Mouse (Mus musculus) Patski (cell line): ENCODE data around the gene Cul4a. TPM values are rescaled to one million over a fixed set of nuclear protein-coding genes. Genes with fewer than 3 reads are reported as not detected.
"Not testable (repeated sequence)": the region's sequence is repeated elsewhere in the genome, so short reads cannot be mapped to it uniquely, and the experiment has no call there.

Experiments used
- ATAC-seq: fragments of 100-300 bp; one replicate; pipeline ENCODE4 v1.8.0; 2021
- CTCF ChIA-PET: fragments of 350-600 bp; sonication (Branson Sonifier 250); formaldehyde crosslinking; loops from one replicate; lab custom pipeline; 2022; ENCODE audit warnings: inconsistent platforms; lab: Charles Lee
- POLR2A ChIA-PET: fragments of 350-600 bp; sonication (Branson Sonifier 250); formaldehyde crosslinking; loops from one replicate; lab custom pipeline; 2022; ENCODE audit warnings: antibody characterized with exemption, inconsistent platforms; lab: Charles Lee
- DNase-seq: peaks from one replicate; pipeline ENCODE4 v3.0.0-alpha.2; 2011; ENCODE audit warnings: low read depth, low spot score
- H3K27me3 ChIP-seq: fragments of 371-371 bp; one replicate; pipeline ENCODE4 v1.5.1; 2021
- CTCF ChIP-seq: fragments of 100-300 bp; IDR thresholded peaks from one replicate; pipeline ENCODE4 v1.5.1; 2021
- in situ Hi-C: fragments of 300-500 bp; cut with MboI; formaldehyde crosslinking; loops from 3 replicates; pipeline ENCODE4 v1.11.1; 2018; ENCODE audit warnings: low pct_unique_long_range_greater_than_20kb, mixed read lengths
- polyA plus RNA-seq: library from polyadenylated mRNA; unstranded; gene quantifications from one replicate; pipeline ENCODE4 v1.2.3, GENCODE M21; 2021

Gene Cul4a
- polyA plus RNA-seq, 1 experiment from 2014 or later = 112 TPM

DNA sequence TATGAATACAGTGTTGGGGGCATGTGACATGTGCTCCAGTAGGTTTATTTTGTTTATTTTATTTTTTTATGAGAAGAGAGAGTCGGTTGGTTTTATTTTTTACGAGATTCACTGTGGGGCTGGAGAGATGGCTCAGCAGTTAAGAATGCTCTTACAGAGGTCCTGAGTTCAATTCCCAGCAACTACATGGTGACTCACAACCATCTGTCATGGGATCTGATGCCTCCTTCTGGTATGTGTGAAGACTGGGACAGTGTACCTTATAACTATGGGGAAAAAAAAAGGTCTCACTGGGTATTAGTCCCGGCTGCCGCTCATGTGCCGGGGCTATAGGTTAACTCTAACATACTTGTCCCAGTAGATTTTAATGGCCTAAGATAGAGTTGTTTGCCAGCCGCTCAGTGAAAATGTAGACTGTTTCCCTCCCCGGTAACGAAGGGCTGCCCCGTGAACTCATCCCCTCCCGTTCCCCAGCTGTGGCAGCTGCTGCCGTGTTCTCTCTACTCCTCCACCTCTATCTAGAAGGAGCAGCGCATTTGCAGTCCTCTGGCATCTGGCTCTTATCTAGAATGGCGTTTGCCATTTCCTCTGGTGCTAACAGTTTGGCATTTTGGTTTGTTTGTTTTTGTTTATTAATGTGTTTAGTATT lies 2.7 kb downstream of the Cul4a start:
- TF ChIP-seq CTCF = no peak
- ChIA-PET POLR2A (no interaction called here), CTCF (no interaction called here)
- H3K27me3 ChIP-seq = no peaks in the 10 kb centered on the region
- DNase-seq (no peak), ATAC-seq (no peak)
- in situ Hi-C loops = loop anchor here (10.0 kb wide), 1 partner anchor 123 kb away; no protein-coding TSS in a partner anchor

DNA sequence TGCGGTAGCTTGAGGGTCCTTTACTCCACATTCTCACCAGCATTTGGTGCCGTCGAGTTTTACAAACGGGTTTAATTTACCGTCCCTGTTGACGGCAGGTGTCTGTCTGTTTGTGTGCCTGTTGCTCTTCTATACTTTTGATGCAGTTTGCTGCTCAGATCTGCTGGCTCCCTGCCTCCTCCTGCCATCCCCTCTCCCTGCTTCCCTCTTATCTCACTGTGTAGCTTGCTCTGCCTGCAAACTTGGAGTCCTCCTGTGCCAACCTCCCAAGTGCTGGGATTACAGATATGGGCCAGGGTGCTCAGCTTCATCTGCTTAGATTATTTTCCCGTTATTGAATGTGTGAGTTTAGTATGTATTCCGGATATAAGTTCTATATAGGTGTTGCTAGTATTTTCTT lies 3.5 kb downstream of the Cul4a start:
- DNase-seq (no peak), ATAC-seq (no peak)
- ChIA-PET POLR2A (interaction anchor here (1.4 kb wide), 1 partner anchor 13 kb away, joined by 5 read pairs; no protein-coding TSS in a partner anchor), CTCF (interaction anchor here (1.0 to 1.4 kb wide), 3 partner anchors 13 to 212 kb away, joined by 3 to 5 read pairs (median 5); no protein-coding TSS in a partner anchor)
- in situ Hi-C loops = loop anchor here (10.0 kb wide), 1 partner anchor 124 kb away; no protein-coding TSS in a partner anchor
- TF ChIP-seq CTCF = no peak
- H3K27me3 ChIP-seq = no peaks in the 10 kb centered on the region

DNA sequence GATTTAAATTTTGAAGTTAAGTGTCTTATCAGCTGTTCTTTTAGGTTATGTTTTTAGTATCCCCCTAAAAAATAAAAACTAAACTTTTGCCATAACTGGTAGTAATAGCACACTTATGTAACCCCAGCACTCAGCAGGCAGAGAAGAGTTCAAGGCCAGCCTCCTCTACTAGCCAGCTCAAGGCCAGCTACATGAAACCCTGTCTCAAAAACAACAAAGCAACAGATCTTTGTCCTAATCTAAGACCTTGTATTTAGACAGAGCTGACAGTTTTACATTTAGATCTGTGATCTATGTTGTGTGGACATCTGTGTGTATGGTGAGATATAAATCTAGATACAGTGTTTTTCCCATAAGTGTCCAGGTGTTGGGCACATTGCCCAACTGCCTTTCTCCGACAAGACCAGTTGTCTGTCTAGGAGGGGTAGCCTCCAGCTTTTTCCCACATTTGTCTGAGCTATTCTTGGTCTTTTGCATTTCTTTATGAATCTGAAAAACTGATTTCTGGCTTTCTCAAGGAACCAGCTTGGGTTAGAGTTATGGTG lies 4.1 kb downstream of the Cul4a start:
- TF ChIP-seq CTCF = no peak
- ATAC-seq (no peak), DNase-seq (no peak)
- ChIA-PET POLR2A (interaction anchor here (1.4 kb wide), 1 partner anchor 13 kb away, joined by 5 read pairs; no protein-coding TSS in a partner anchor), CTCF (interaction anchor here (1.0 to 1.4 kb wide), 3 partner anchors 12 to 213 kb away, joined by 3 to 5 read pairs (median 5); no protein-coding TSS in a partner anchor)
- in situ Hi-C loops = loop anchor here (10.0 kb wide), 1 partner anchor 125 kb away; no protein-coding TSS in a partner anchor
- no peaks in the 10 kb centered on the region for H3K27me3 ChIP-seq

DNA sequence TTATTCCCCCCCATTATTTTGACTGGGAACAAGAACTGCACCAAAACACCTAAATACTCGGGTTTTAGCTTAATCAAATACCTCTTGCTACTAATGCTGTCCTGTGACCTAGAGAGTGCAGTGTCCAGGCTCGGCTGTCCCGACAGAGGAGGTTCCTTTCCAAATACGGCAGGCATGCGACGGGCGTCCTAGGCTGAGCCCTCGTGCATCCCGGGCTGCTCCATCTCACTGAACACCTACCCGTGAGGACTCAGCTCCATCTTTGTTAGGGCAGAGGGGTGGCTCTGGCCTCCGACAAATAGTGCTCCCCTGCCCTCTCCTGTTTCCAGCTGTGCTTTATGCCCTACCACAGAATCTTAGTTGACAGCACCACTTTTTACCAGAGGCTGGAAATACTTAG lies 6.5 kb downstream of the Cul4a start:
- ChIA-PET POLR2A (interaction anchor here (1.2 kb wide), 1 partner anchor 10 kb away, joined by 4 read pairs; no protein-coding TSS in a partner anchor), CTCF (interaction anchor here (1.3 kb wide), 1 partner anchor 90 kb away, joined by 3 read pairs; no protein-coding TSS in a partner anchor)
- no peak for ATAC-seq
- no peaks in the 10 kb centered on the region for H3K27me3 ChIP-seq
- no peak for TF ChIP-seq CTCF
- DNase-seq = no peak
- in situ Hi-C loops = no loop called here

DNA sequence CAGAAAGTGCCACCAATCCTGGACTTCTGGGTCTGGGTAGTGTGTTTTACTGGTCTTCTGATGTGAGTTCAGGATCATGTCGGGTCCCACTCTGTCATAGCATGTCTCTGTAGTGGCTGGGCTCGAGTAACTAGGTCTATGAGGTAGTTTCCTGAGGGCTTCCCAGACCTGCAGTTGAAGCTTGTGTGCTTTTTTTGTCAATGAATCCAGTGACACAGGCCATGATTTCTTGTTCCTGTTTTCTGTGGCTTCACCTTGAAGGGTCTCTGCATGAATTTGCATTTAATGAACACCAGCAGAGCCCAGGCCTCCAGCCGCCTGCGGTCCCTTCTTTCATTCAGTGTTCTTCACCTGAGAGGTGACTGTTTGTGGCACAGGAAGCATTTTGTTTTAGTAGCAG lies 7.8 kb downstream of the Cul4a start:
- ChIA-PET CTCF (interaction anchor here (0.9 kb wide), 1 partner anchor 12 kb away, joined by 3 read pairs; no protein-coding TSS in a partner anchor), POLR2A (no interaction called here)
- in situ Hi-C loops = no loop called here
- no peaks in the 10 kb centered on the region for H3K27me3 ChIP-seq
- DNase-seq (no peak), ATAC-seq (no peak)
- TF ChIP-seq CTCF = no peak

DNA sequence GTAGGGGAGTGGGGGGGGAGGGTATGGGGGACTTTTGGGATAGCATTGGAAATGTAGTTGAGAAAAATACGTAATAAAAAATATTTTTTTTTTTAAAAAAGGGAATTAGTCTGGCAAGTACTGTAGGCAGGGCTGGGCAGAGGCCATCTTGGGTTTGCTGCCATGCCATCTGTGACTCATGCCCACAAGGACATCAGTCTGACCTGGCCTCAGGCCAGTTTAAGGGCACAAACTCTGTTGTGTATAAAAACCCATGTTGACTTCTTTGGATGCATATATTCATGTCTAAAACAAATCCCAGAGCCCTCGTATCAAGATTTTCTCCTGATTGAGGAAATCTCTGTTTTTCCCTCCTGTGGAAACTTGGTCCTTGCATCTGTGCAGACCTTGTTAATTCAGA lies 11.7 kb downstream of the Cul4a start:
- ATAC-seq (no peak), DNase-seq (no peak)
- POLR2A ChIA-PET = no interaction called here
- CTCF ChIA-PET = no interaction called here
- TF ChIP-seq CTCF = no peak
- no peaks in the 10 kb centered on the region for H3K27me3 ChIP-seq
- in situ Hi-C loops = no loop called here

DNA sequence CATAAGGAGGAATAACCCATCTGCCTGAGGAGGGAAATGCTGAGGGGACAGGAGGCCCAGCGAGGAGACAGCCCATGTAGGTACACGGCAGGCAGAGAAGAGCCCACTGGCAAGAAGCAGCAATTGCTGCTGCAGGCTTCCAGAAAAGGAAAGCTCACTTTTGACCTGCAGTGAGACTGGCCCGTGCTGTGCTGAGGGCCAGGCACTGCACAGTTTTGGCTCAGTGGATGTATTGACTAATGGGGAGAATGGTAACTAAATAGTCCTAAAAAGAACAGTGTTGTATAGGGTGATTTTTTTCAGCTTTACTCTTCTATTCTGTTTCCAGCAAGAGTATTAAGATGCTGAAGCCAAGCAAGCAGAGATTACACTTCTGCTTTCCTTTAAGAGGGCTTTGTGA lies 13.1 kb downstream of the Cul4a start:
- no peak for ATAC-seq
- H3K27me3 ChIP-seq = no peaks in the 10 kb centered on the region
- CTCF ChIA-PET = interaction anchor here (1.0 kb wide), 1 partner anchor 13 kb away, joined by 3 read pairs; no protein-coding TSS in a partner anchor
- in situ Hi-C loops = no loop called here
- TF ChIP-seq CTCF = no peak
- DNase-seq = no peak
- POLR2A ChIA-PET = no interaction called here

DNA sequence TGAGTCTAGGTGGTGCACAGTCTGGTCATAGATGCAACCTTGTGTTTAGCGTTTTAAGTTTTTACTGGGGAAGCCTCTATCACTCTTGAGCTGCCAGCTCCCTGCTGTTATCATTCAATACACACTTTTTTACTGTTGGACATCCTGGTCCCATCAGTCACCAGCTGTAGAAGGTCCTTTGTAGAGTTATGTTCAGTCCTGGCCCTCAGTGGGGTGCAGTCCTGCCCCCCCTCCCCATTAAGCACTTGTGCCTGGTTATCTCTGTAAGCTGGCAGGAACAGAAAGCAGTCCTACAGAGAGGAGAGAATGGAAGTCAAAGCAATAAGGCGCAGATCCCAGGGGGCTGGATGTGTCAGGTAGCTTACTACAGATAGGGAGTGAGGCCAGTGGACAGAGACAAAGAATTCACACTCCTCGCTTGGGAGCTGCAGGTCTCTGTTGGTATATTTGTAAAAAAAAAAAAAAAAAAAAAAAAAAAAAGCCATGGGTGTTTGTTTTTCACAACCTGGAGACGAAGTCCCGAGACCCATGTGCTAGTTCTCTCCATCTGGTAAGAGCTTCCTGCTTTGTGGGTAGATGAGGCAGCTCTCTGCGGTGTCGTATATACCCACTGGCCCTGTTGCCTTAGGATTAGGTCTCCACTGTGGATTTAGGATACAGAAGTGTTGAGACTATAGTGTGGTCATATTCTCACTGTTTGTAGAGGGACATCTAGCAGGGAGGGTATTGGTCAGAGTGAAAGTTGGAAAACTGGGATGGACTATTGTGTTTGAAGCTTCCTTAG lies 15.7 kb downstream of the Cul4a start:
- no peak for DNase-seq
- ChIA-PET POLR2A (interaction anchor here (0.7 to 1.5 kb wide), 3 partner anchors 9 to 430 kb away, joined by 3 to 13 read pairs (median 4); partner anchors contain the start of genes Cul4a and Pcid2), CTCF (interaction anchor here (0.9 to 1.4 kb wide), 3 partner anchors 9 to 12 kb away, joined by 3 to 5 read pairs (median 3); no protein-coding TSS in a partner anchor)
- no peak for ATAC-seq
- in situ Hi-C loops = no loop called here
- no peaks in the 10 kb centered on the region for H3K27me3 ChIP-seq
- TF ChIP-seq CTCF = no peak

DNA sequence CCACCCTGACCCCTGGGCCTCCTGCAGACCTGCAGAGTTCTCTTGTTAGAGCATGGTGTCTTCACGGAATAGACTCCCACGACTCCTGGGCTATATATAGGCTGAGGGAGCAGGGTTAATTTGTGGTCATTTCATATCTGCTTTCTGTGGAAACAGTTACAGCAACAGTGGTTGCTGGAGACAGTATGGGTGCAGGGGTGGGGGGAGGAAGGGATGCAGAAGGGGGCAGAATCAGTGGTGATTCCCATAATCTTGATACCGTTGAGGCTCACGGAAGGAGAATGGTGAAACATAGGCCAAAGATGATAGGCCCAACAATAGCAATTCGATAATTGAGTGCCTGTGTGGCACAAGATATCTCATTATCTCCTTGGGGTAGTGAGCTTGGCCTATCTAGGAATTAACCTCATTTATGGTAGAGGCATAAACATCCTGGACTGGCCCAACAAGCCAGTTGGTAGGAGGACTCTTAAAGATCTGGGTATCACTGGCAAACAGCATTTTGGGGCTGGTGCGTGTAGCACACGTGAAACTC lies 17.5 kb downstream of the Cul4a start:
- CTCF ChIA-PET = interaction anchor here (1.1 kb wide), 1 partner anchor 25 kb away, joined by 3 read pairs; no protein-coding TSS in a partner anchor
- in situ Hi-C loops = no loop called here
- no peak for ATAC-seq
- TF ChIP-seq CTCF = no peak
- no peak for DNase-seq
- no peaks in the 10 kb centered on the region for H3K27me3 ChIP-seq
- POLR2A ChIA-PET = no interaction called here

DNA sequence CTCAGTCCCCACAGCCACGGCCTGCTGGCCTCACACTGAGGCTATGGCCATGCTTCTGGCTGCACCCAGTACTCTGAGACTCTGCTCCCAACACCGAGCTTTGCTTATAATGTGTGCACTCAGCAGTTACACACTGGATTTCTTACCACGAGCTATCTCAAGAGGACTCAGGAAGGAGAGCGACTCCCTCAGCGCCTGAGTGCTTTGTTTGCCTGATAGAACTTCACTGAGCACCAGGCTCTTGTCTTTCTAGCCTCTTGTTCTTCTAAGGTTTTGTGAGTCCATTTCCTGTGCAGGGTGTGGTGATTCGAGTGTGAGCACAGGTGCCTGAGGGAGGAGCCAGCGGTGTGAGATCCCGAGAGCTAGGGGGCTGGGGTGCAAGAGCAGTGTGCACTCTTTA lies 19.5 kb downstream of the Cul4a start:
- CTCF ChIA-PET = interaction anchor here (1.0 kb wide), 1 partner anchor 12 kb away, joined by 3 read pairs; no protein-coding TSS in a partner anchor
- ATAC-seq = no peak

DNA sequence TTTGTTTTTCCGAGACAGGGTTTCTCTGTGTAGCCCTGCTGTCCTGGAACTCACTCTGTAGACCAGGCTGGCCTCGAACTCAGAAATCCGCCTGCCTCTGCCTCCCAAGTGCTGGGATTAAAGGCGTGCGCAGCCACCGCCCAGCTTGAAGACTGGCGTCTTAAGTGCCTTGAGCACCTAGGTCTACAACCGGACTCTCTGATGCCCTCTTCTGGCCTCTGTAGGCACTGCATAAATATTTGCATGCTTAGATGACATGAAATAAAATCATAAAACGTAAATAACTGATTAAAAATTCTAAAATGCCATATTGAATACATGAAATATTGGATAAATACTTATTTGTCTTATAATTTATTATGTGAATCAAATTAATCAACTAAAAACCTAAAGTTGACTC lies 26.8 kb downstream of the Cul4a start:
- in situ Hi-C loops, H3K27me3 ChIP-seq, ATAC-seq, DNase-seq: not testable (repeated sequence)
- ChIA-PET CTCF (interaction anchor here (0.7 to 1.2 kb wide), 7 partner anchors 11 to 66 kb away, joined by 3 to 4 read pairs (median 3); no protein-coding TSS in a partner anchor), POLR2A (interaction anchor here (1.2 kb wide), 1 partner anchor 27 kb away, joined by 4 read pairs; the partner anchor contains the start of genes Cul4a and Pcid2)

More for the DNA sequence above, 19.5 kb downstream of the Cul4a start:
- in situ Hi-C loops = no loop called here
- TF ChIP-seq CTCF = no peak
- POLR2A ChIA-PET = no interaction called here
- DNase-seq = no peak
- no peaks in the 10 kb centered on the region for H3K27me3 ChIP-seq
